Mouse (Mus musculus) MEL (cell line): Measurements from ENCODE around the gene Iqsec1.

Experiments used
- BHLHE40 ChIP-seq: IDR thresholded peaks from 2 replicates; pipeline ENCODE4 v1.6.1; 2012; ENCODE audit warnings: low read depth, mild to moderate bottlenecking, inconsistent platforms, low read length, improper control_type of control experiment, borderline replicate concordance
- GATA1 ChIP-seq: IDR thresholded peaks from 2 replicates; pipeline ENCODE4 v1.6.1; 2011; ENCODE audit warnings: low read depth, low read length, improper control_type of control experiment
- POLR2A ChIP-seq, 2 experiments: IDR thresholded peaks; 2 replicates each; pipeline ENCODE4 v1.6.1; 2011 to 2012; ENCODE audit warnings: low read length in 2 of 2, mild to moderate bottlenecking in 2 of 2, control low read depth in 1 of 2, improper control_type of control experiment in 1 of 2, low read depth in 1 of 2, moderate library complexity in 1 of 2; ENCODE audit not compliant: control insufficient read depth in 1 of 2, insufficient read depth in 1 of 2, poor library complexity in 1 of 2
- ZC3H11A ChIP-seq: IDR thresholded peaks from 2 replicates; pipeline ENCODE4 v1.6.1; 2012; ENCODE audit warnings: low read depth, mild to moderate bottlenecking, inconsistent platforms, low read length, improper control_type of control experiment

GRCm38 (mm10) chr6:90707143-90707542, 281.3 kb downstream of the Iqsec1 start:
- TF ChIP-seq GATA1 (no peak), ZC3H11A (no peak), POLR2A (IDR thresholded peaks at IDR 0.05; ENCODE audit: control insufficient read depth in 1 of 2, insufficient read depth in 1 of 2, low read depth in 1 of 2, low read length in 2 of 2, poor library complexity in 1 of 2) (no peak), BHLHE40 (no peak)
